Mouse (Mus musculus) lung, postnatal 0 days (tissue): ENCODE measurements around the gene Krba1. TPM values are rescaled to one million over a fixed set of nuclear protein-coding genes. Genes with fewer than 3 reads are reported as not detected.

Source experiments
- ATAC-seq: fragments of 200-750 bp; cut with Nextera tagmentation; 2 replicates; pipeline ENCODE4 v1.8.0; 2017; ENCODE audit warnings: moderate library complexity
- DNase-seq: peaks from one replicate; pipeline ENCODE4 v3.0.0-alpha.2; 2016; ENCODE audit warnings: low spot score
- H3K27ac ChIP-seq: fragments of 300-500 bp; sonication (generic); 2 replicates; pipeline ENCODE4 v1.5.1; 2014; ENCODE audit warnings: antibody characterized with exemption, mild to moderate bottlenecking, low read length, mixed read lengths
- H3K27me3 ChIP-seq: fragments of 300-500 bp; sonication (generic); replicated peaks from 2 replicates; pipeline ENCODE4 v1.6.1; 2014; ENCODE audit warnings: low read length, mixed read lengths; ENCODE audit not compliant: insufficient read depth
- H3K36me3 ChIP-seq: fragments of 300-500 bp; sonication (generic); 2 replicates; pipeline ENCODE4 v1.6.1; 2014; ENCODE audit warnings: low read length, mixed read lengths; ENCODE audit not compliant: insufficient read depth
- H3K4me1 ChIP-seq: fragments of 300-500 bp; sonication (generic); 2 replicates; pipeline ENCODE4 v1.6.1; 2014; ENCODE audit warnings: antibody characterized with exemption, low read depth, low read length, mixed read lengths; ENCODE audit not compliant: insufficient read depth
- H3K4me2 ChIP-seq: fragments of 300-500 bp; sonication (generic); replicated peaks from 2 replicates; pipeline ENCODE4 v1.6.1; 2014; ENCODE audit warnings: low read depth, mild to moderate bottlenecking, low read length, moderate library complexity, mixed read lengths
- H3K4me3 ChIP-seq: fragments of 300-500 bp; sonication (generic); 2 replicates; pipeline ENCODE4 v1.5.1; 2014; ENCODE audit warnings: low read depth, low read length
- H3K9ac ChIP-seq: fragments of 300-500 bp; sonication (generic); replicated peaks from 2 replicates; pipeline ENCODE4 v1.6.1; 2014; ENCODE audit warnings: low read depth, mild to moderate bottlenecking
- H3K9me3 ChIP-seq: fragments of 300-500 bp; sonication (generic); 2 replicates; pipeline ENCODE4 v1.6.1; 2016; ENCODE audit warnings: low read length, mixed read lengths
- CTCF ChIP-seq: IDR thresholded peaks from 2 replicates; pipeline ENCODE4 v1.5.1; 2016; ENCODE audit warnings: antibody characterized with exemption, mild to moderate bottlenecking
- EP300 ChIP-seq: IDR thresholded peaks from 2 replicates; pipeline ENCODE4 v1.6.1; 2016; ENCODE audit warnings: antibody characterized with exemption, mild to moderate bottlenecking, control low read depth
- WGBS: fragments of 180-500 bp; shearing (Covaris S2); extraction: QIAGEN DNeasy Blood & Tissue Kit; methylation state at CpG from one replicate; pipeline ENCODE4 v1.1.7; 2014; 5-methylcytosine and 5-hydroxymethylcytosine counted together
- polyA plus RNA-seq: library from polyadenylated mRNA; unstranded; fragments of >200 nt; fragmentation: Nextera tagmentation; extraction: Ambion mirVana; gene quantifications from 2 replicates; pipeline ENCODE4 v1.2.1, GENCODE M21; 2015

Gene Krba1
- 7.6 and 8.4 TPM in 2 replicates for polyA plus RNA-seq

- 1% methylated on average over 64 of the region's 65 CpGs for WGBS
- Histone ChIP-seq H3K9me3 (no peaks in the 10 kb centered on the region), H3K9ac (peak within 1 kb of the TSS; percentile 81), H3K4me2 (peak within 1 kb of the TSS; percentile 86), H3K36me3 (no peaks in the 10 kb centered on the region), H3K27me3 (no peaks in the 10 kb centered on the region), H3K4me1 (peaks cover 5% of the 10 kb centered on the region; the same call in 1 of the 2 replicates), H3K27ac (peak within 1 kb of the TSS; percentile 79), H3K4me3 (peak within 1 kb of the TSS; percentile 87)
- DNase-seq (peak; percentile 90), ATAC-seq (peak; percentile 95)
- TF ChIP-seq EP300 (no peak), CTCF (0 out of 2 replicates have a peak, but pooled peaks have one; percentile 1)
These were observed at the start of gene Krba1 for GRCm38 (mm10) chr6:48395105-48396007. Gene Krba1, plus strand, starts transcription at chr6:48395586.

- TF ChIP-seq EP300: no peak
- TF ChIP-seq CTCF: no peak
- Histone ChIP-seq H3K27ac (no peak overlapping the region), H3K4me1 (no peaks in the 10 kb centered on the region), H3K9ac (no peak overlapping the region), H3K36me3 (no peaks in the 10 kb centered on the region), H3K4me2 (no peak overlapping the region), H3K4me3 (no peak overlapping the region), H3K27me3 (no peaks in the 10 kb centered on the region), H3K9me3 (no peaks in the 10 kb centered on the region)
- DNase-seq (no peak), ATAC-seq (no peak)
- WGBS: 75% methylated on average over 3 of the region's 3 CpGs
These were observed 36.5 kb upstream of the Krba1 start for GRCm38 (mm10) chr6:48358897-48359296.

- WGBS: 61% methylated on average over 11 of the region's 11 CpGs
- no peaks in the 10 kb centered on the region for H3K9me3 ChIP-seq
- no peak overlapping the region for H3K27ac ChIP-seq
- no peak overlapping the region for H3K4me2 ChIP-seq
- no peak for DNase-seq
- no peak overlapping the region for H3K4me3 ChIP-seq
- H3K36me3 ChIP-seq: no peaks in the 10 kb centered on the region
- no peak for TF ChIP-seq CTCF
- TF ChIP-seq EP300: no peak
- H3K27me3 ChIP-seq: no peaks in the 10 kb centered on the region
- no peak overlapping the region for H3K9ac ChIP-seq
- no peak for ATAC-seq
- H3K4me1 ChIP-seq: no peaks in the 10 kb centered on the region
These were observed 28.9 kb upstream of the Krba1 start for GRCm38 (mm10) chr6:48366322-48366996.

- H3K36me3 ChIP-seq: no peaks in the 10 kb centered on the region
- H3K4me3 ChIP-seq: no peak overlapping the region
- H3K27me3 ChIP-seq: no peaks in the 10 kb centered on the region
- H3K4me1 ChIP-seq: no peaks in the 10 kb centered on the region
- no peak for DNase-seq
- H3K9me3 ChIP-seq: no peaks in the 10 kb centered on the region
- TF ChIP-seq CTCF (no peak), EP300 (no peak)
- 39% methylated on average over 3 of the region's 3 CpGs for WGBS
- no peak for ATAC-seq
- H3K9ac ChIP-seq: no peak overlapping the region
- no peak overlapping the region for H3K4me2 ChIP-seq
- no peak overlapping the region for H3K27ac ChIP-seq
These were observed 7.2 kb upstream of the Krba1 start for GRCm38 (mm10) chr6:48388221-48388620.

- no peaks in the 10 kb centered on the region for H3K9me3 ChIP-seq
- ATAC-seq: no peak
- no peak overlapping the region for H3K9ac ChIP-seq
- TF ChIP-seq EP300 (no peak), CTCF (no peak)
- H3K36me3 ChIP-seq: no peaks in the 10 kb centered on the region
- peaks cover 5% of the 10 kb centered on the region; the same call in 1 of the 2 replicates for H3K4me1 ChIP-seq
- no peak overlapping the region for H3K4me2 ChIP-seq
- no peak overlapping the region for H3K27ac ChIP-seq
- no peak for DNase-seq
- no peak overlapping the region for H3K4me3 ChIP-seq
- H3K27me3 ChIP-seq: no peaks in the 10 kb centered on the region
These were observed 1.6 kb upstream of the Krba1 start for GRCm38 (mm10) chr6:48393811-48394210.

GRCm38 (mm10) chr6:48396008-48396595 is 716 bp downstream of the Krba1 start:
- TF ChIP-seq CTCF (no peak), EP300 (no peak)
- H3K4me3 ChIP-seq: peak overlapping the region; percentile 87
- no peaks in the 10 kb centered on the region for H3K9me3 ChIP-seq
- H3K9ac ChIP-seq: peak overlapping the region; percentile 81
- no peak for ATAC-seq
- 27% methylated on average over 15 of the region's 15 CpGs for WGBS
- DNase-seq: peak; percentile 11
- no peaks in the 10 kb centered on the region for H3K36me3 ChIP-seq
- no peaks in the 10 kb centered on the region for H3K27me3 ChIP-seq
- H3K27ac ChIP-seq: peak overlapping the region; percentile 79
- peak overlapping the region; percentile 86 for H3K4me2 ChIP-seq
- peaks cover 5% of the 10 kb centered on the region; the same call in 1 of the 2 replicates for H3K4me1 ChIP-seq
